Mouse (Mus musculus) MEL (cell line): ENCODE measurements at regions not wholly inside any gene's neighbourhood (a gene's known extent, or its start where the extent isn't known, plus 50 kb on each side); places are given as distances from the start of the nearest gene placed in this dataset.

Experiments
- DNase-seq: peaks from one replicate; pipeline ENCODE4 v3.0.0; 2011; ENCODE audit warnings: low read depth, low spot score
- H3K27ac ChIP-seq: 2 replicates; pipeline ENCODE4 v1.5.1; 2012; ENCODE audit warnings: low read depth, mild to moderate bottlenecking, control low read depth, low read length, moderate library complexity; ENCODE audit not compliant: control insufficient read depth
- H3K27me3 ChIP-seq, 2 experiments: fragments of 150-350 bp in 1 of 2; sonication (generic) in 1 of 2; 2 replicates each; pipeline ENCODE4 v1.6.1; 2012; ENCODE audit warnings: low read length in 2 of 2, mild to moderate bottlenecking in 2 of 2, improper control_type of control experiment in 1 of 2, moderate library complexity in 1 of 2; ENCODE audit not compliant: insufficient read depth in 2 of 2, control insufficient read depth in 1 of 2
- H3K36me3 ChIP-seq, 2 experiments: 2 replicates each; pipeline ENCODE4 v1.6.1; 2012 to 2014; ENCODE audit warnings: low read length in 2 of 2, improper control_type of control experiment in 1 of 2, inconsistent platforms in 1 of 2, mild to moderate bottlenecking in 1 of 2; ENCODE audit not compliant: insufficient read depth in 2 of 2, control insufficient read depth in 1 of 2
- H3K4me1 ChIP-seq, 2 experiments: fragments of 150-350 bp in 1 of 2; sonication (generic) in 1 of 2; 2 replicates each; pipeline ENCODE4 v1.6.1; 2012; ENCODE audit warnings: low read length in 2 of 2, improper control_type of control experiment in 1 of 2, mild to moderate bottlenecking in 1 of 2; ENCODE audit not compliant: insufficient read depth in 2 of 2, control insufficient read depth in 1 of 2
- H3K4me3 ChIP-seq, 2 experiments: fragments of 150-350 bp in 1 of 2; sonication (generic) in 1 of 2; 2 replicates each; pipeline ENCODE4 v1.5.1; 2012; ENCODE audit warnings: low read depth in 2 of 2, low read length in 2 of 2, mild to moderate bottlenecking in 2 of 2, moderate library complexity in 2 of 2, control low read depth in 1 of 2, improper control_type of control experiment in 1 of 2; ENCODE audit not compliant: control insufficient read depth in 1 of 2, insufficient read depth in 1 of 2
- H3K79me2 ChIP-seq: 2 replicates; pipeline ENCODE4 v1.6.1; 2012; ENCODE audit warnings: mild to moderate bottlenecking, low read length, moderate library complexity; ENCODE audit not compliant: control insufficient read depth, poor library complexity, insufficient read depth
- H3K9ac ChIP-seq: 2 replicates; pipeline ENCODE4 v1.6.1; 2012; ENCODE audit warnings: low read depth, mild to moderate bottlenecking, control low read depth, low read length, moderate library complexity; ENCODE audit not compliant: control insufficient read depth, poor library complexity, severe bottlenecking
- H3K9me3 ChIP-seq: fragments of 150-350 bp; sonication (generic); replicated peaks from 2 replicates; pipeline ENCODE4 v1.6.1; 2012; ENCODE audit warnings: mild to moderate bottlenecking, low read length, improper control_type of control experiment, moderate library complexity; ENCODE audit not compliant: insufficient read depth
- CHD2 ChIP-seq: IDR thresholded peaks from 2 replicates; pipeline ENCODE4 v1.6.1; 2011; ENCODE audit warnings: low read length, improper control_type of control experiment
- CTCF ChIP-seq, 3 experiments: IDR thresholded peaks in 2 of 3; conservative IDR thresholded peaks in 1 of 3; 2 replicates each; pipeline ENCODE4 v1.5.1; 2011 to 2012; ENCODE audit warnings: low read length in 3 of 3, low read depth in 2 of 3, mild to moderate bottlenecking in 2 of 3, improper control_type of control experiment in 1 of 3, inconsistent platforms in 1 of 3, mixed read lengths in 1 of 3, moderate library complexity in 1 of 3; ENCODE audit not compliant: control insufficient read depth in 1 of 3, insufficient read depth in 1 of 3, poor library complexity in 1 of 3, severe bottlenecking in 1 of 3
- MAFK ChIP-seq: IDR thresholded peaks from 2 replicates; pipeline ENCODE4 v1.6.1; 2011; ENCODE audit warnings: low read depth, mild to moderate bottlenecking, low read length, improper control_type of control experiment, borderline replicate concordance
- MAX ChIP-seq: IDR thresholded peaks from 2 replicates; pipeline ENCODE4 v1.6.1; 2011; ENCODE audit warnings: low read length, improper control_type of control experiment
- MXI1 ChIP-seq: IDR thresholded peaks from 2 replicates; pipeline ENCODE4 v1.6.1; 2011; ENCODE audit warnings: mild to moderate bottlenecking, low read depth, low read length, improper control_type of control experiment
- NELFE ChIP-seq: IDR thresholded peaks from 2 replicates; pipeline ENCODE4 v1.6.1; 2011; ENCODE audit warnings: low read depth, low read length, improper control_type of control experiment
- USF1 ChIP-seq: IDR thresholded peaks from 2 replicates; pipeline ENCODE4 v1.6.1; 2014; ENCODE audit warnings: low read depth, mild to moderate bottlenecking, inconsistent platforms, low read length, improper control_type of control experiment, moderate library complexity

GRCm38 (mm10) chr5:61394977-61395708, 413.5 kb upstream of the G6pd2 start:
- Histone ChIP-seq H3K79me2 (no peaks in the 10 kb centered on the region), H3K27ac (no peak overlapping the region), H3K9ac (no peak overlapping the region), H3K27me3 (no peaks in the 10 kb centered on the region), H3K36me3 (no peaks in the 10 kb centered on the region), H3K4me3 (no peak overlapping the region), H3K9me3 (no peaks in the 10 kb centered on the region), H3K4me1 (no peaks in the 10 kb centered on the region)
- TF ChIP-seq NELFE (no peak), MAX (no peak), CHD2 (no peak), CTCF (IDR thresholded peaks at IDR 0.05 in 2 of 3, conservative IDR thresholded peaks at IDR 0.05 in 1 of 3; ENCODE audit: control insufficient read depth in 1 of 3, insufficient read depth in 1 of 3, low read depth in 2 of 3, low read length in 3 of 3, poor library complexity in 1 of 3, severe bottlenecking in 1 of 3) (no peak), MXI1 (no peak), MAFK (no peak), USF1 (no peak)
- no peak for DNase-seq
